Mouse (Mus musculus): ENCODE measurements around the gene Pde4b.

DNA sequence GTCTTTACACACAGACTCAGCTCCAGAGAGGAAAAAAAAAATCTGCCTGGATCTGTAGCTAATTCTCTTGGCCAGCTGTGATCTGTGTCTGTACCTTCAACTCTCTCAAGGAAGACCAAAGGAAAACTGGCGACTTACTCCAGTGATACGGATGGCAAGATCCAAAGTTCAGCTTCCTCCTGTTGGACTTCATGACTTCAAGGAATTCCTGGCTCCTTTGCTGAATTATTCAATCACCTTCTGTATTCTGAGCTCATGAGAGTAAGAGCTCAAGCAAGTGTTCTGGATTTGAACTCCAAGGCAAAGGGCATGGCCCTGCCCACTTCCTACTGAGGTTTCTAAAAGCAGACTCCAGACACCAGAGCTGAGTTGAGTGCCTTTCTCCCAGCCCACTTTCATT, 245.0 kb downstream of the Pde4b start:
- no peak for TF ChIP-seq POLR2A (IDR thresholded peaks at IDR 0.05; ENCODE audit: low read depth, low read length)
- TF ChIP-seq CTCF (IDR thresholded peaks at IDR 0.05; ENCODE audit: extremely low read depth, insufficient read depth, insufficient read length, insufficient replicate concordance), result no peak

Measured in spleen, adult 2 months (tissue).